Mouse (Mus musculus) midbrain, embryonic 16.5 days (tissue): ENCODE measurements around the gene Odf2l. TPM values are rescaled to one million over a fixed set of nuclear protein-coding genes. Genes with fewer than 3 reads are reported as not detected.

Experiments
- ATAC-seq: fragments of 200-750 bp; cut with Nextera tagmentation; 2 replicates; pipeline ENCODE4 v1.8.0; 2017; ENCODE audit warnings: moderate TSS enrichment
- H3K27ac ChIP-seq: fragments of 300-500 bp; sonication (generic); 2 replicates; pipeline ENCODE4 v1.5.1; 2014; ENCODE audit warnings: mild to moderate bottlenecking, low read length, mixed read lengths
- H3K27me3 ChIP-seq: fragments of 300-500 bp; sonication (generic); 2 replicates; pipeline ENCODE4 v1.6.1; 2014; ENCODE audit warnings: low read depth, low read length, mixed read lengths; ENCODE audit not compliant: control insufficient read depth, insufficient read depth
- H3K36me3 ChIP-seq: fragments of 300-500 bp; sonication (generic); 2 replicates; pipeline ENCODE4 v1.6.1; 2014; ENCODE audit warnings: mild to moderate bottlenecking, low read length, moderate library complexity, mixed read lengths; ENCODE audit not compliant: control insufficient read depth, insufficient read depth
- H3K4me1 ChIP-seq: fragments of 300-500 bp; sonication (generic); 2 replicates; pipeline ENCODE4 v1.6.1; 2014; ENCODE audit warnings: mild to moderate bottlenecking, low read length, mixed read lengths; ENCODE audit not compliant: control insufficient read depth, insufficient read depth
- H3K4me2 ChIP-seq: fragments of 300-500 bp; sonication (generic); 2 replicates; pipeline ENCODE4 v1.6.1; 2014; ENCODE audit warnings: mild to moderate bottlenecking, low read length, mixed read lengths
- H3K4me3 ChIP-seq: fragments of 300-500 bp; sonication (generic); 2 replicates; pipeline ENCODE4 v1.5.1; 2014; ENCODE audit warnings: low read depth, mild to moderate bottlenecking, low read length, moderate library complexity, mixed read lengths
- H3K9ac ChIP-seq: fragments of 300-500 bp; sonication (generic); 2 replicates; pipeline ENCODE4 v1.6.1; 2014; ENCODE audit warnings: low read depth, low read length, mixed read lengths
- H3K9me3 ChIP-seq: fragments of 300-500 bp; sonication (generic); replicated peaks from 2 replicates; pipeline ENCODE4 v1.6.1; 2014; ENCODE audit warnings: mild to moderate bottlenecking, low read length, mixed read lengths; ENCODE audit not compliant: control insufficient read depth, poor library complexity, severe bottlenecking
- WGBS: fragments of 180-500 bp; shearing (Covaris S2); extraction: QIAGEN DNeasy Blood & Tissue Kit; methylation state at CpG from one replicate; pipeline ENCODE4 v1.1.7; 2014; 5-methylcytosine and 5-hydroxymethylcytosine counted together
- polyA plus RNA-seq: library from polyadenylated mRNA; unstranded; fragments of >200 nt; fragmentation: Nextera tagmentation; extraction: Ambion mirVana; gene quantifications from 2 replicates; pipeline ENCODE4 v1.2.1, GENCODE M21; 2015

Odf2l gene
- 12.6 and 13.7 TPM in 2 replicates for polyA plus RNA-seq

- under 1% methylated on average over 54 of the region's 57 CpGs for WGBS
Observed at GRCm38 (mm10) chr3:145118254-145119001, at the start of gene Odf2l. Odf2l (plus strand) TSS chr3:145118588.

GRCm38 (mm10) chr3:145068964-145069363 is 49.4 kb upstream of the Odf2l start:
- H3K27me3 ChIP-seq = no peaks in the 10 kb centered on the region
- no peaks in the 10 kb centered on the region for H3K9me3 ChIP-seq
- H3K36me3 ChIP-seq = no peaks in the 10 kb centered on the region
- no peak overlapping the region for H3K9ac ChIP-seq
- H3K4me3 ChIP-seq = no peak overlapping the region
- no peak overlapping the region for H3K4me2 ChIP-seq
- no peak overlapping the region for H3K27ac ChIP-seq
- no peaks in the 10 kb centered on the region for H3K4me1 ChIP-seq
- 84% methylated on average over 4 of the region's 4 CpGs for WGBS
- no peak for ATAC-seq

More at GRCm38 (mm10) chr3:145118254-145119001, at the start of gene Odf2l:
- Histone ChIP-seq H3K36me3 (no peaks in the 10 kb centered on the region), H3K9ac (peak within 1 kb of the TSS; percentile 94), H3K9me3 (no peaks in the 10 kb centered on the region), H3K27ac (peak within 1 kb of the TSS; percentile 100), H3K27me3 (no peaks in the 10 kb centered on the region), H3K4me1 (peaks cover 12% of the 10 kb centered on the region), H3K4me3 (peak within 1 kb of the TSS; percentile 85), H3K4me2 (peak within 1 kb of the TSS; percentile 84)
- ATAC-seq = peak; percentile 99

- no peak overlapping the region for H3K4me3 ChIP-seq
- no peak for ATAC-seq
- no peaks in the 10 kb centered on the region for H3K4me1 ChIP-seq
- no peak overlapping the region for H3K27ac ChIP-seq
- no peaks in the 10 kb centered on the region for H3K36me3 ChIP-seq
- no peaks in the 10 kb centered on the region for H3K27me3 ChIP-seq
- no peak overlapping the region for H3K9ac ChIP-seq
- H3K4me2 ChIP-seq = no peak overlapping the region
- no peaks in the 10 kb centered on the region for H3K9me3 ChIP-seq
- WGBS = 95% methylated on average over 3 of the region's 3 CpGs
Observed at GRCm38 (mm10) chr3:145072339-145072738, 46.0 kb upstream of the Odf2l start.

- H3K4me3 ChIP-seq = no peak overlapping the region
- H3K4me1 ChIP-seq = no peaks in the 10 kb centered on the region
- no peak overlapping the region for H3K27ac ChIP-seq
- no peaks in the 10 kb centered on the region for H3K9me3 ChIP-seq
- no peak overlapping the region for H3K9ac ChIP-seq
- no peak overlapping the region for H3K4me2 ChIP-seq
- no peaks in the 10 kb centered on the region for H3K27me3 ChIP-seq
- ATAC-seq = no peak
- no peaks in the 10 kb centered on the region for H3K36me3 ChIP-seq
- WGBS = 87% methylated on average over 6 of the region's 6 CpGs
Observed at GRCm38 (mm10) chr3:145078405-145078804, 40.0 kb upstream of the Odf2l start.

- Histone ChIP-seq H3K9me3 (no peaks in the 10 kb centered on the region), H3K36me3 (no peaks in the 10 kb centered on the region), H3K9ac (no peak overlapping the region), H3K4me2 (no peak overlapping the region), H3K4me3 (no peak overlapping the region), H3K27ac (no peak overlapping the region), H3K27me3 (no peaks in the 10 kb centered on the region), H3K4me1 (no peaks in the 10 kb centered on the region)
- 82% methylated on average over 8 of the region's 8 CpGs for WGBS
- no peak for ATAC-seq
Observed at GRCm38 (mm10) chr3:145080904-145081303, 37.5 kb upstream of the Odf2l start.

DNA sequence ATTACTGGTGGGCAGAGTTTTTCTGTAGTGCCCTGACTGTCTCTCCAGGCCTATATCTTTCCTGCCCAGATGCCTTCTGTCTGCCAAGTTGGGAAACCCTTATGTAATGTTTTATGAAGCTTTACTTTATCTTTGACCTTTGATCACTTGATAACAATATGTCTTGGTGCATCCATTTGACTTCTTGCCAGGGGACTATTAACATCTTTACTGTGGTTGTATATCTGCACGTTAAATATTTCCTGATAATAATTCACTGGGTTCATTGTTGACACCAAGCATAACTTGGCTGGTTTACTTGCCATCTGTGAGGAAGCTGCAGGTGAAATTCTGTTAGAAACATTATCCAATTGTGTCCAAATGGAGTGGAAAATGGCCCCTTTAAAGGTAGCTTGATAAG is 35.3 kb upstream of the Odf2l start:
- Histone ChIP-seq H3K27ac (no peak overlapping the region), H3K36me3 (no peaks in the 10 kb centered on the region), H3K4me3 (no peak overlapping the region), H3K27me3 (no peaks in the 10 kb centered on the region), H3K4me1 (no peaks in the 10 kb centered on the region), H3K9me3 (no peaks in the 10 kb centered on the region), H3K4me2 (no peak overlapping the region), H3K9ac (no peak overlapping the region)
- WGBS = 92% methylated on average over 1 of the region's 1 CpGs
- ATAC-seq = no peak

- no peak for ATAC-seq
- Histone ChIP-seq H3K9me3 (no peaks in the 10 kb centered on the region), H3K4me3 (no peak overlapping the region), H3K4me2 (no peak overlapping the region), H3K36me3 (no peaks in the 10 kb centered on the region), H3K27me3 (no peaks in the 10 kb centered on the region), H3K9ac (no peak overlapping the region), H3K4me1 (no peaks in the 10 kb centered on the region), H3K27ac (no peak overlapping the region)
- 97% methylated on average over 14 of the region's 14 CpGs for WGBS
Observed at GRCm38 (mm10) chr3:145086180-145086579, 32.2 kb upstream of the Odf2l start.

DNA sequence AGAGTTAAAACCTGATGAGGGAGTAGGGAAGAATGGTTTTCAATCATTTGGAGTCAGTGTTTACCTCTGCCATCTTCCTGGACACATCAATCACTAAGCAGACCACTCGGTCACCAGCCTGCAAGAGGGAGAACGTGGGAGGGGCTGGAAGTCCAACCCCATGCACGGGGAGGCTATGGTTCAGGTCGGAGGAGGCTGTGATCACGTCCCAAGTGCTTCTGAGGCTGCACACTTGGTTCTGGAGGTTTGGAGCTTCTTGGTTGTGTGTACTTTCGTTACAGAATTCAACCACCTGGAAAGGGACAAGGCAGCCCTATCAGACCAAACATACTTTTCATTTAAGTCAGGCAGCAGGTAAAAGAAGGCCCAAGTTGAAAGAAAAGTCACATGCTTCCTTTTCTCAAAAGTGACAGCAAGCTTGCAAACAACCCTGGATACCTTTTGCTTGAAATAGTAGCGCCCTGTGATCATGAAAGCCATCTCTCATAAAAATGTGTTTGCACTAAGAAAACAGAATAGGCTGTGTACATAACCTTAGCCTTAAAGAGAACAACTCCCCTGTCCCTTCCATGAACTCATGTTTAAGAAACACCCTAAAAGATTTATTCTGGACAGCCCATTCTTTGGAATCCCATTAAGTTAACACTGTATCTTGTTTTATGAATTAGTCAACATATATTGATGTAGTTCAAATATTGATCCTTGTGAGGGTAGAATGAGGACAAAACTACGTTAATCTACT is 30.4 kb upstream of the Odf2l start:
- Histone ChIP-seq H3K36me3 (no peaks in the 10 kb centered on the region), H3K27me3 (no peaks in the 10 kb centered on the region), H3K9ac (no peak overlapping the region), H3K4me3 (no peak overlapping the region), H3K4me1 (no peaks in the 10 kb centered on the region), H3K9me3 (no peaks in the 10 kb centered on the region), H3K4me2 (no peak overlapping the region), H3K27ac (no peak overlapping the region)
- no peak for ATAC-seq
- WGBS = 77% methylated on average over 8 of the region's 8 CpGs

DNA sequence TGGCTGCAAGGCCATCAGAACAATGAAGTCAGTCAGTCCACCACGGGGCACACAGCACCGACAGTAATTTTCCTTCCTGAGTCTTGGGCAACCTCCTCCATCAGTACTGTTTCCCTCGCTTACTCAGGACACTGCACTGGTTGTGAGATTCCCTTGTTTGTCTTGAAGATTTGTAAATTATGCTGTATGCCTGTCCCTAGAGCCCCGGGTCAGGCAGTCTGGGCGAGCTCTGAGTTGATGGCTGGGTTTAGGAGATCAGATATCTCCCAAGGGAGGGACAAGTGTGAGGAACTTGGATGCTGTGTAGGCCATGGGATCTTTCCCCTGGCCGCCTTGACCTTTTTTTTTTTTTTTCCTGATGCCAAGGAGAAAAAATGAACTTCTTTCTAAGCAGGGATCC is 19.1 kb upstream of the Odf2l start, which contains the start of gene Clca2:
Gene Clca2 (minus strand): TSS at position 153 of the 400 bp plus-strand sequence.
- Histone ChIP-seq H3K4me2 (no peak within 1 kb of the TSS), H3K27me3 (no peaks in the 10 kb centered on the region), H3K9me3 (no peaks in the 10 kb centered on the region), H3K4me1 (no peaks in the 10 kb centered on the region), H3K9ac (no peak within 1 kb of the TSS), H3K4me3 (no peak within 1 kb of the TSS), H3K36me3 (no peaks in the 10 kb centered on the region), H3K27ac (no peak within 1 kb of the TSS)
- no peak for ATAC-seq
- WGBS = 88% methylated on average over 6 of the region's 6 CpGs
